Mouse (Mus musculus) hindbrain, embryonic 14.5 days (tissue): ENCODE measurements at regions not wholly inside any gene's neighbourhood (a gene's known extent, or its start where the extent isn't known, plus 50 kb on each side); places are given as distances from the start of the nearest gene placed in this dataset.
A peak's percentile ranks its signal among the peaks of the same experiment; 100 is the strongest.

ENCODE experiments used
- ATAC-seq: fragments of 200-750 bp; cut with Nextera tagmentation; 2 replicates; pipeline ENCODE4 v1.8.0; 2017; ENCODE audit warnings: moderate number of reproducible peaks, mild to moderate bottlenecking, moderate TSS enrichment, moderate library complexity; ENCODE audit not compliant: low FRiP score
- DNase-seq: peaks from one replicate; pipeline ENCODE4 v3.0.0-alpha.2; 2015; ENCODE audit warnings: low spot score
- H3K27ac ChIP-seq: fragments of 300-500 bp; sonication (generic); 2 replicates; pipeline ENCODE4 v1.5.1; 2014; ENCODE audit warnings: mild to moderate bottlenecking, moderate library complexity
- H3K27me3 ChIP-seq: fragments of 300-500 bp; sonication (generic); 2 replicates; pipeline ENCODE4 v1.6.1; 2014; ENCODE audit warnings: mild to moderate bottlenecking, low read length, mixed read lengths; ENCODE audit not compliant: control insufficient read depth, insufficient read depth
- H3K36me3 ChIP-seq: fragments of 300-500 bp; sonication (generic); replicated peaks from 2 replicates; pipeline ENCODE4 v1.6.1; 2014; ENCODE audit not compliant: control insufficient read depth, insufficient read depth
- H3K4me1 ChIP-seq: fragments of 300-500 bp; sonication (generic); replicated peaks from 2 replicates; pipeline ENCODE4 v1.6.1; 2014; ENCODE audit warnings: antibody characterized with exemption, low read length, mixed read lengths; ENCODE audit not compliant: control insufficient read depth, insufficient read depth
- H3K4me2 ChIP-seq: fragments of 300-500 bp; sonication (generic); replicated peaks from 2 replicates; pipeline ENCODE4 v1.6.1; 2014; ENCODE audit warnings: mild to moderate bottlenecking, moderate library complexity
- H3K4me3 ChIP-seq: fragments of 300-500 bp; sonication (generic); replicated peaks from 2 replicates; pipeline ENCODE4 v1.5.1; 2014; ENCODE audit warnings: mild to moderate bottlenecking, low read length
- H3K9ac ChIP-seq: fragments of 300-500 bp; sonication (generic); 2 replicates; pipeline ENCODE4 v1.6.1; 2014
- H3K9me3 ChIP-seq: fragments of 300-500 bp; sonication (generic); 2 replicates; pipeline ENCODE4 v1.6.1; 2016; ENCODE audit warnings: low read length; ENCODE audit not compliant: control insufficient read depth
- whole genome bisulfite sequencing: fragments of 180-500 bp; shearing (Covaris S2); extraction: QIAGEN DNeasy Blood & Tissue Kit; methylation state at CpG from one replicate; pipeline ENCODE4 v1.1.7; 2014; 5-methylcytosine and 5-hydroxymethylcytosine counted together

DNA sequence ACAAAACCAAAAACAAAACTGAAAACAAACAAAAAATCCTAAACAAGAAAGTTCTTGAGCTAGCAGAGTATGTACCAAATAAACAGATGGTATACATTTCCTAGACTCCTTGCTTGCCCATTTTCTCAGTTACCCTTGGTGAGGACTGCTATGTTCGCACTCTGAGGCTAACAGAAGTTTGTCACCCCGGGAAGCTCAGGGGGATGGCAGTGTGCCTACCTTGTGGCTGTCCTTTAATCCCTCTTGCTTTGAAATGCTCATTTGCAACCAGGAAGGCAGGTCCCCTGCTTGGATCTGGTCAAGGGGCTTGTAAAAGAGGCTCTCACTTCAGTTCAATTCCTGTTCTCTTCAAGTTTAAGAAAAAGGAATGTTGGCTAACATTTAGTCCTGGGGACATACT lies 462.4 kb downstream of the Gja1 start:
- no peaks in the 10 kb centered on the region for H3K27me3 ChIP-seq
- no peaks in the 10 kb centered on the region for H3K9me3 ChIP-seq
- no peaks in the 10 kb centered on the region for H3K4me1 ChIP-seq
- 41% methylated on average over 2 of the region's 2 CpGs for WGBS
- ATAC-seq, result peak; percentile 70; the same call in 1 of the 2 replicates
- no peaks in the 10 kb centered on the region for H3K36me3 ChIP-seq
- H3K27ac ChIP-seq, result no peak overlapping the region
- H3K9ac ChIP-seq, result no peak overlapping the region
- DNase-seq, result no peak
- H3K4me3 ChIP-seq, result no peak overlapping the region
- H3K4me2 ChIP-seq, result no peak overlapping the region

DNA sequence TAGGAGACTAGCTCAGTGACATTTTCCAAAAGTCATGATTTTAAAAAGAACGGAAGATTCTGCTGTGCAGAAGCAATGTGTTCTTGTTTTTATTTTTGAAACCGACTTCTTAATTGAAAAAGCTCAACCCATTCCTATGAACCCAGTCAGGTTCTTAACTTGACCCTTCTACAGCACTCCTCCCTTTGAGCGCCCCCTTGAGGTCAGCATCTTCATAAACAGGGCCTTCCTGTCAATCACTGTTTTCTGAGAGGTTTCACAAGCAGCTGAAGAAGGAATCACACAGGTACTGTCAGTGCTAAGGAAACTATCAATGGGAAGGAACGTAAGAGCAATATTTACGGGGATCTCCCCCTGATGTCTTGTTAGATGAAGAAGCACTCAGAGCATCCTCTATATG lies 463.6 kb downstream of the Gja1 start:
- ATAC-seq (no peak), DNase-seq (no peak)
- H3K27me3 ChIP-seq, result no peaks in the 10 kb centered on the region

DNA sequence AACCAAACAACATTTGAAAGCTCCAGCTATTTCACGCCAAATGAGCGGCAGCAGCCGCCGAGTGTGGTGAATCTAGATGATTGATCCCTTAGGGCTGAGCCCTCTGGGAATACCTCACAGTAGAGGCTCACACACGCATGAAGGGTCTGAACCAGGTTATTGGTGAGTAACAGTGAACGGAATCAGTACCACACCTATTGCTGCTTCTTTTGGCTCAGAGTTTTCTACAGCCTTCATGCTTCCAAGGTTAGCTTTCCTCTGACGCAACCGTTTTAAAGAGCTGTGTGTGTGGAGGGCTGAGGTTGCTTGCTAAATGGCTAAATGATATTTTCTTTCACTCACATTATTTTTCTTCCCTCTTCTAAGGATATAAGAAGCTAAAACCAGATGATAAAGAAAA lies 464.4 kb downstream of the Gja1 start:
- H3K4me1 ChIP-seq, result no peaks in the 10 kb centered on the region
- no peaks in the 10 kb centered on the region for H3K27me3 ChIP-seq
- H3K27ac ChIP-seq, result no peak overlapping the region
- H3K4me2 ChIP-seq, result no peak overlapping the region
- no peaks in the 10 kb centered on the region for H3K36me3 ChIP-seq
- ATAC-seq, result no peak
- 49% methylated on average over 8 of the region's 8 CpGs for WGBS
- no peak for DNase-seq
- no peak overlapping the region for H3K9ac ChIP-seq
- no peaks in the 10 kb centered on the region for H3K9me3 ChIP-seq
- H3K4me3 ChIP-seq, result no peak overlapping the region

More for the DNA sequence above, 463.6 kb downstream of the Gja1 start:
- Histone ChIP-seq H3K4me1 (no peaks in the 10 kb centered on the region), H3K27ac (no peak overlapping the region), H3K9ac (no peak overlapping the region), H3K4me2 (no peak overlapping the region), H3K9me3 (no peaks in the 10 kb centered on the region), H3K36me3 (no peaks in the 10 kb centered on the region), H3K4me3 (no peak overlapping the region)
- 71% methylated on average over 5 of the region's 5 CpGs for WGBS

DNA sequence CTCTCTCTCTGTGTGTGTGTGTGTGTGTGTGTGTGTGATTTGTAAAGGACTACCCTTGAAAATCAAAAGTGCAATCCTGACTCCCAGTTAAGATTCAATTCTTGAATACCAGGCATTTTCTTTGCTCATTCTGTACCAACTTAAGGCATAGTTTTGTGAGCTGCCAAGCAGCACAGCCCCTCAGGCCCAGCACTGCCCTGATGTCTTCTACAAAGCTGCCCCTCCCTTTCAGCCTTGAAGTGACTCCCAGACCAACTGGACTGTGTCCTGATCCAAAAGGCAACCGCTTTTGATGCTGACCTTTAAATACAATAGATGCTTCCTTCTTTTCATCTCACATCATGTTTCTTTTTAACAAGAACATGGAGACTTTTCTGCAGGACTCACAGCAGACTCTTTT lies 464.8 kb downstream of the Gja1 start:
- no peak overlapping the region for H3K4me3 ChIP-seq
- WGBS, result 16% methylated on average over 1 of the region's 1 CpGs
- H3K4me1 ChIP-seq, result no peaks in the 10 kb centered on the region
- no peak overlapping the region for H3K9ac ChIP-seq
- no peak overlapping the region for H3K27ac ChIP-seq
- H3K36me3 ChIP-seq, result no peaks in the 10 kb centered on the region
- H3K27me3 ChIP-seq, result no peaks in the 10 kb centered on the region
- H3K4me2 ChIP-seq, result no peak overlapping the region
- ATAC-seq, result no peak
- no peak for DNase-seq
- H3K9me3 ChIP-seq, result no peaks in the 10 kb centered on the region

DNA sequence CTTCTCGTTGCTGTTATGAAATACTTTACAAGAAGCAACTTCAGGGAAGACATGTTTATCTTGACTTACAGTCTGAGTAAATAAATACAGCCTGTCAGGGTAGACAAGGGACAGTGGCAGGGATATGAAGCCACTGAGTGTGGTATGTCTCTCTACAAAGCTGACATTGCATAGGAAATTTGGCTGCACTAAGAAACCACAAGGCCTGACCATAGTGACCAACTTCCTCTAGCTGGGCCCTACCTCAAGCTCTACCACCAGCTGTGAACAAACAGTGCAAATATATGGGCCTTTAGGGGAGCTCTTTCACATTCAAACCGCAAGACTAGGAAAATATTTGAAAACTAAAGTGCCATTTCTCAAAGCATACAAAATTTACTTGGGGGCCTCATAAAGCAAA lies 475.4 kb downstream of the Gja1 start:
- DNase-seq (no peak), ATAC-seq (no peak)
- H3K36me3 ChIP-seq, result no peaks in the 10 kb centered on the region
- no peak overlapping the region for H3K4me2 ChIP-seq
- no peak overlapping the region for H3K27ac ChIP-seq
- no peak overlapping the region for H3K4me3 ChIP-seq
- no peaks in the 10 kb centered on the region for H3K4me1 ChIP-seq
- no peaks in the 10 kb centered on the region for H3K9me3 ChIP-seq
- no peak overlapping the region for H3K9ac ChIP-seq
- H3K27me3 ChIP-seq, result no peaks in the 10 kb centered on the region
- WGBS, result 85% methylated on average over 2 of the region's 2 CpGs

DNA sequence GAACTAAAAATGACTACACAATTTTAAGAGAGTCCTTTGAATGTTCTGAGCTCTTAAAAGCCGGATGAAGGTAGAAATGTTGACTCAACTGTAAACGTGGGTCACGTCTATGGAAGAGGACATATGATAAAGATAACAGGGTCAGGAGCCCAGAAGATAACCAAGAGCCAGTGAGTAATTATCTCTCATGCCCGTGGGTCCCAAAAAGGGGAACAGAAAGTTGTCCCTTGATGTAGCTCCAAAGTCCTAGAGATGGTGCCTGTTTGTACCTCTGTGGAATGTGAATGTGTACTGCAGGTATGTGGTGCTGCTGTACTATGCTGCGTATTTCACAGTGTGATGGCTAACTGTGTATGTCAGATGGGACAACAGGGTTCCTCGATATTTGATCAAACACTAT lies 479.1 kb downstream of the Gja1 start:
- 95% methylated on average over 6 of the region's 6 CpGs for WGBS
- DNase-seq (no peak), ATAC-seq (no peak)
- Histone ChIP-seq H3K4me1 (no peaks in the 10 kb centered on the region), H3K36me3 (no peaks in the 10 kb centered on the region), H3K9me3 (no peaks in the 10 kb centered on the region), H3K9ac (no peak overlapping the region), H3K4me3 (no peak overlapping the region), H3K27me3 (no peaks in the 10 kb centered on the region), H3K27ac (no peak overlapping the region), H3K4me2 (no peak overlapping the region)

DNA sequence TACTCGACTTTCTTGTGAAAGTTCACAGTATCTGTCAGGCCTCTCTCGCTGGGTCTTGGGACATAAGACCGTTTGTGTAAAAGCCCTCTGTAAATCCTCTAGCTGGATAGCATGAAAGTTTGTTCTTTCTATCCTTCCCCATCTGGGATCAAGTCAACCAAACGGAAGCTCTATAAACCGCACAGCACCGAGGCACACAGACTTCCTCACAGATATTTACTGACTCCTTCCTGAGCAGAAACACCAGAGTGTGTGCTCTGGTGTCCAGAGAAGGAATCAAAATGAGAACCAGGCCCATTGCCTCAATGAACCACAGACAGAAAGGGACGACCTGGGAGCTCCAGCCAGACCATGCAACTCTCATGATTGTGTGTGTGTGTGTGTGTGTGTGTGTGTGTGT lies 502.6 kb downstream of the Gja1 start:
- ATAC-seq (no peak), DNase-seq (no peak)
- Histone ChIP-seq H3K4me2 (no peak overlapping the region), H3K27ac (no peak overlapping the region), H3K4me1 (no peaks in the 10 kb centered on the region), H3K27me3 (no peaks in the 10 kb centered on the region), H3K4me3 (no peak overlapping the region), H3K9ac (no peak overlapping the region), H3K36me3 (no peaks in the 10 kb centered on the region), H3K9me3 (no peaks in the 10 kb centered on the region)
- 84% methylated on average over 7 of the region's 7 CpGs for WGBS

DNA sequence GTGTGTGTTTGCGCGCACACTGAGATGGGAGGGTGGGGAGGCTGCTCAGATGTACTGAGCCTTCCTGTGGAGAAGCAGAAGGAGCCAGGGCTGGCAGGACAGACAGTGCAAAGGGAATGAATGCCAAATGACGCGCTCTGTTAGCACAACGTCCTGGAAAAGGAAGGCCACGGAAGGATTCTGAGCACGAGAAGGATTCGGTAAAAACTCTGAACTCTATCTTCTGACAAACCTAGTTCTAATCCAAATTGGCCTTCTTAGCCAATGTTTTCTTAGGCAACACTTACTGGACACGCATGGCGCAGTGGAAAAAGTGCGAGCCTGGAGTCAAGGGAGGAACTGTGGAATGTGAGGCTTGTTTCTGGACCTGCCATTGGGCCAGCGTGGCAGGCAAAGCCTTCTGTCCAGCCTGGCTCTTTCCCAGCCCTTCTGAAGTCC lies 503.0 kb downstream of the Gja1 start:
- WGBS, result 76% methylated on average over 12 of the region's 12 CpGs
- Histone ChIP-seq H3K36me3 (no peaks in the 10 kb centered on the region), H3K9me3 (no peaks in the 10 kb centered on the region), H3K4me1 (no peaks in the 10 kb centered on the region), H3K4me2 (no peak overlapping the region), H3K27me3 (no peaks in the 10 kb centered on the region), H3K4me3 (no peak overlapping the region), H3K9ac (no peak overlapping the region), H3K27ac (no peak overlapping the region)
- DNase-seq (no peak), ATAC-seq (no peak)

DNA sequence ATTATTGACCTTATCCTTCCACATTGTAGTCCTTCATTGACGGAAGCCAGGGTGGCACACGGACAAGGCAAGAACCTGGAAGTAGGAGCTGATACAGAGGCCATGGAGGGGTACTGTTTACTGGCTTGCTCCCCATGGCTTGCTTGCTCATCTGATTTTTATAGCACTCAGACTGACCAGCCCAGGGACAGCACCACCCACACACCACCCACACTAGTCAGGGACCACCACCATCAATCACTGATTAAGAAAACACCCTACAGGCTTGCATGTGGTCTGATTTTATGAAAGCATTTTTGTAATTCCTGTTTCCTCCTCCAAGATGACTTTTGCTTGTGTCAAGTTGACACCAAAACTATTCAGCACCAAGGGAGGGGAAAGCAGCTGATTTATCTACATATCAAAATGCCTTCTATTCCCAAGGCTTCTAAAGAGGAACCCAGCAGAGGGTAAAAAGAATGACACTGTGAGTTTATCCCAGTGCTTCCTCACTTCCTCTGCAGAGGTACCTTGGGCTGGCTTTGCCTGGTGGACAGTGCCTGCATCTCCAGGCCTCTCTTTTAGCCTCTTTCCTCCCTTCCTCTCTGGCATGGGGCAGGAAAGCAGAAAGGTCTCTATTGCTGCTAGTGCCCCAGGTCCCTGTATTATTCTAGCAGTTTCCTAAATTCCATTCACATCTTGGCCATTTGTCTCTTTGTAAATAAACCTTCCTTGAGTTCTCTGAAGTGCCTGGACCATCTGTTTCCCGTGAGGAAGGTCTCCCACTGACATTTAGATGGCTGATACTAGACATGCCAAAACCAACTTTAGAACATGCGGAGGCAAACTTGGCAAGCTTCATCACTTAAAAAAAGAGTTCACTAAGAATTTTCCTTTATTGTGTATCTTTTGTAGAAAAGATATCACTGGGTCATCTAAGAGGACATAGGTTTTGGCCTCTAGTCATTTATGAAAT lies 507.6 kb downstream of the Gja1 start:
- DNase-seq (no peak), ATAC-seq (no peak)
- Histone ChIP-seq H3K36me3 (no peaks in the 10 kb centered on the region), H3K4me3 (no peak overlapping the region), H3K9ac (no peak overlapping the region), H3K27ac (no peak overlapping the region), H3K9me3 (0 out of 2 replicates have a peak, but pooled peaks cover 4% of the 10 kb centered on the region), H3K4me2 (no peak overlapping the region), H3K4me1 (no peaks in the 10 kb centered on the region), H3K27me3 (no peaks in the 10 kb centered on the region)
- 75% methylated on average over 4 of the region's 4 CpGs for WGBS
